Mouse (Mus musculus): ENCODE measurements around the gene Lair1. TPM values are rescaled to one million over a fixed set of nuclear protein-coding genes. Genes with fewer than 3 reads are reported as not detected.

The Lair1 gene
- polyA plus RNA-seq, 1 experiment from 2014 or later, result 2.6 TPM

GRCm38 (mm10) chr7:4087238-4087895 lies 24.4 kb upstream of the Lair1 start:
- Histone ChIP-seq H3K4me3 (ENCODE audit: low read depth, low read length) (no peak overlapping the region), H3K36me3 (ENCODE audit: control insufficient read depth, insufficient read depth, low read length) (no peaks in the 10 kb centered on the region), H3K27ac (ENCODE audit: low read depth, low read length) (no peak overlapping the region), H3K27me3 (ENCODE audit: control insufficient read depth, insufficient read depth, low read length) (no peaks in the 10 kb centered on the region), H3K4me2 (ENCODE audit: low read depth, low read length) (no peak overlapping the region), H3K4me1 (ENCODE audit: control insufficient read depth, insufficient read depth, low read length) (no peaks in the 10 kb centered on the region), H3K9ac (replicated peaks; ENCODE audit: low read depth, low read length) (no peak overlapping the region), H3K9me3 (ENCODE audit: control insufficient read depth, low read length) (no peaks in the 10 kb centered on the region)
- 83% methylated on average over 4 of the region's 4 CpGs for WGBS
- no peak for ATAC-seq (ENCODE audit: low read depth)

- no peaks in the 10 kb centered on the region for H3K4me1 ChIP-seq (ENCODE audit: control insufficient read depth, insufficient read depth, low read length)
- no peak overlapping the region for H3K9ac ChIP-seq (replicated peaks; ENCODE audit: low read depth, low read length)
- H3K9me3 ChIP-seq (ENCODE audit: control insufficient read depth, low read length), result no peaks in the 10 kb centered on the region
- H3K4me2 ChIP-seq (ENCODE audit: low read depth, low read length), result no peak overlapping the region
- H3K4me3 ChIP-seq (ENCODE audit: low read depth, low read length), result no peak overlapping the region
- no peak for ATAC-seq (ENCODE audit: low read depth)
- H3K27me3 ChIP-seq (ENCODE audit: control insufficient read depth, insufficient read depth, low read length), result no peaks in the 10 kb centered on the region
- no peaks in the 10 kb centered on the region for H3K36me3 ChIP-seq (ENCODE audit: control insufficient read depth, insufficient read depth, low read length)
- no peak overlapping the region for H3K27ac ChIP-seq (ENCODE audit: low read depth, low read length)
Measured at GRCm38 (mm10) chr7:4085562-4085961, 22.6 kb upstream of the Lair1 start.

GRCm38 (mm10) chr7:4084161-4084560 lies 21.2 kb upstream of the Lair1 start:
- Histone ChIP-seq H3K27ac (ENCODE audit: low read depth, low read length) (no peak overlapping the region), H3K9me3 (ENCODE audit: control insufficient read depth, low read length) (no peaks in the 10 kb centered on the region), H3K27me3 (ENCODE audit: control insufficient read depth, insufficient read depth, low read length) (no peaks in the 10 kb centered on the region), H3K9ac (replicated peaks; ENCODE audit: low read depth, low read length) (no peak overlapping the region), H3K4me3 (ENCODE audit: low read depth, low read length) (no peak overlapping the region), H3K36me3 (ENCODE audit: control insufficient read depth, insufficient read depth, low read length) (no peaks in the 10 kb centered on the region), H3K4me1 (ENCODE audit: control insufficient read depth, insufficient read depth, low read length) (no peaks in the 10 kb centered on the region), H3K4me2 (ENCODE audit: low read depth, low read length) (no peak overlapping the region)
- no peak for ATAC-seq (ENCODE audit: low read depth)
- WGBS, result 85% methylated on average over 6 of the region's 6 CpGs

DNA sequence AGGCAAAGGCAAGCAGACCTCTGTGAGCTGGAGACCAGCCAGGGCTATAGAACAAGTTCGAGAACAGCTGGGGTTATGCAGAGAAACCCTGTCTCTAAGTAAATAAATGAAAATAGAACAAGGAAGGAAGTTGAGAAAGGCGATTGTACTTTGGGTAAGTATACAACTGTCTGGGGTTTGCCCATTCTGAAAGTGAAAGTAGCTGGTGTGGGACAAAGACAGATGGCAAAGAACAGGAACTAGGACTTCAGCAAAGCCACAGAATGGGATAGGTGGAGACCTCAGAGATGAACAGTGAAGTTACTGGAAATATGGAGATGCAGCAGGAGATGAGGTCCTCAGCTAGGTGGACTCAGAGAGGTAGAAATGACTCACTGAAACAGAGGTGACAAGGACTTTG lies 19.8 kb upstream of the Lair1 start:
- Histone ChIP-seq H3K9ac (replicated peaks; ENCODE audit: low read depth, low read length) (no peak overlapping the region), H3K4me2 (ENCODE audit: low read depth, low read length) (no peak overlapping the region), H3K9me3 (ENCODE audit: control insufficient read depth, low read length) (no peaks in the 10 kb centered on the region), H3K4me3 (ENCODE audit: low read depth, low read length) (no peak overlapping the region), H3K36me3 (ENCODE audit: control insufficient read depth, insufficient read depth, low read length) (no peaks in the 10 kb centered on the region), H3K4me1 (ENCODE audit: control insufficient read depth, insufficient read depth, low read length) (no peaks in the 10 kb centered on the region), H3K27ac (ENCODE audit: low read depth, low read length) (no peak overlapping the region), H3K27me3 (ENCODE audit: control insufficient read depth, insufficient read depth, low read length) (no peaks in the 10 kb centered on the region)
- no peak for ATAC-seq (ENCODE audit: low read depth)
- 71% methylated on average over 2 of the region's 2 CpGs for WGBS

DNA sequence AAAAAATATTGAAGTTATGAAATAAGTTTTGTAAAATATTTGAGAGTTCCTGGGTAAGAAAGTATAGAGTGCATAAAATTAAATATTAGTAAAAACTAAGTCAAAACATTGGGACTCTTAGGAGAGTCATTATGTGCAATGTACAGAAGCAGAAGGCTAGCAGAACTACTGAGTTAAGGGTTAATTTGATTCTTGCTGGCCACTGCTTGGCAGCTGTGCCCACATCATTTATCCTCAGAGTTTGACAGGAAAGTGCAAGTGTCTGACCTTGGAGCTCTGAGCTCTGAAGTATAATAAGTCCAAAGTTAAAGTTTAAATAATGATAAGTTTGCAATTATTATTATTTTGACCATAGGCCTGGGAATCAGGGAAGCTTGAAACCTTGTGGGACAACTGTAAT lies 18.7 kb upstream of the Lair1 start:
- no peak overlapping the region for H3K27ac ChIP-seq (ENCODE audit: low read depth, low read length)
- no peak for ATAC-seq (ENCODE audit: low read depth)
- H3K4me1 ChIP-seq (ENCODE audit: control insufficient read depth, insufficient read depth, low read length), result no peaks in the 10 kb centered on the region
- no peak overlapping the region for H3K4me2 ChIP-seq (ENCODE audit: low read depth, low read length)
- H3K27me3 ChIP-seq (ENCODE audit: control insufficient read depth, insufficient read depth, low read length), result no peaks in the 10 kb centered on the region
- H3K9me3 ChIP-seq (ENCODE audit: control insufficient read depth, low read length), result no peaks in the 10 kb centered on the region
- H3K4me3 ChIP-seq (ENCODE audit: low read depth, low read length), result no peak overlapping the region
- no peaks in the 10 kb centered on the region for H3K36me3 ChIP-seq (ENCODE audit: control insufficient read depth, insufficient read depth, low read length)
- no peak overlapping the region for H3K9ac ChIP-seq (replicated peaks; ENCODE audit: low read depth, low read length)

DNA sequence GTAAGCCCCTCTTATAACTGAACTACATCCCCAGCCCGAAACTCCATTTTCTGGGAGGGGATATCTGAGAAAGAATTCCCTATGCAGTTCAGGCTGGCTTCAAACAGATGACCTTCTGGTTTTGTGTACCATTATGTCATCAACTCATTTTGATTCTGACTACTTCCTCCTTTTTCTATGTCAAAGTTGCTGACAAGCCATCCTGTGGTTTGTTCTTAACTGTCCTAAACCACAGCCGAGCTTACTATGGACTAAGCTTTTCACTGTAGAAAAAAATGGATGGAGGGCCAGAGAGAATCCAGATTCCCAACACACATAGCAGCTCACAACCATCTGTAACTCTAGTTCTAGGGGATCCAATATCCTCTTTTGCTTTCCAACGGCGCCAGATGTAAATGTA lies 17.5 kb upstream of the Lair1 start:
- no peaks in the 10 kb centered on the region for H3K27me3 ChIP-seq (ENCODE audit: control insufficient read depth, insufficient read depth, low read length)
- WGBS, result 92% methylated on average over 4 of the region's 4 CpGs
- H3K4me2 ChIP-seq (ENCODE audit: low read depth, low read length), result no peak overlapping the region
- no peaks in the 10 kb centered on the region for H3K4me1 ChIP-seq (ENCODE audit: control insufficient read depth, insufficient read depth, low read length)
- H3K9ac ChIP-seq (replicated peaks; ENCODE audit: low read depth, low read length), result no peak overlapping the region
- H3K27ac ChIP-seq (ENCODE audit: low read depth, low read length), result no peak overlapping the region
- no peak overlapping the region for H3K4me3 ChIP-seq (ENCODE audit: low read depth, low read length)
- no peak for ATAC-seq (ENCODE audit: low read depth)
- no peaks in the 10 kb centered on the region for H3K9me3 ChIP-seq (ENCODE audit: control insufficient read depth, low read length)
- no peaks in the 10 kb centered on the region for H3K36me3 ChIP-seq (ENCODE audit: control insufficient read depth, insufficient read depth, low read length)

GRCm38 (mm10) chr7:4079511-4079910 lies 16.5 kb upstream of the Lair1 start:
- no peaks in the 10 kb centered on the region for H3K9me3 ChIP-seq (ENCODE audit: control insufficient read depth, low read length)
- 92% methylated on average over 7 of the region's 7 CpGs for WGBS
- no peak for ATAC-seq (ENCODE audit: low read depth)
- no peaks in the 10 kb centered on the region for H3K27me3 ChIP-seq (ENCODE audit: control insufficient read depth, insufficient read depth, low read length)
- H3K4me1 ChIP-seq (ENCODE audit: control insufficient read depth, insufficient read depth, low read length), result no peaks in the 10 kb centered on the region
- no peak overlapping the region for H3K9ac ChIP-seq (replicated peaks; ENCODE audit: low read depth, low read length)
- no peak overlapping the region for H3K4me3 ChIP-seq (ENCODE audit: low read depth, low read length)
- no peak overlapping the region for H3K27ac ChIP-seq (ENCODE audit: low read depth, low read length)
- no peak overlapping the region for H3K4me2 ChIP-seq (ENCODE audit: low read depth, low read length)
- no peaks in the 10 kb centered on the region for H3K36me3 ChIP-seq (ENCODE audit: control insufficient read depth, insufficient read depth, low read length)

- Histone ChIP-seq H3K4me2 (ENCODE audit: low read depth, low read length) (no peak overlapping the region), H3K36me3 (ENCODE audit: control insufficient read depth, insufficient read depth, low read length) (no peaks in the 10 kb centered on the region), H3K9me3 (ENCODE audit: control insufficient read depth, low read length) (no peaks in the 10 kb centered on the region), H3K9ac (replicated peaks; ENCODE audit: low read depth, low read length) (no peak overlapping the region), H3K27me3 (ENCODE audit: control insufficient read depth, insufficient read depth, low read length) (no peaks in the 10 kb centered on the region), H3K4me3 (ENCODE audit: low read depth, low read length) (no peak overlapping the region), H3K4me1 (ENCODE audit: control insufficient read depth, insufficient read depth, low read length) (no peaks in the 10 kb centered on the region), H3K27ac (ENCODE audit: low read depth, low read length) (no peak overlapping the region)
- no peak for ATAC-seq (ENCODE audit: low read depth)
- 90% methylated on average over 3 of the region's 3 CpGs for WGBS
Measured at GRCm38 (mm10) chr7:4073144-4073543, 10.1 kb upstream of the Lair1 start.

- no peak for ATAC-seq (ENCODE audit: low read depth)
- Histone ChIP-seq H3K4me3 (ENCODE audit: low read depth, low read length) (no peak overlapping the region), H3K36me3 (ENCODE audit: control insufficient read depth, insufficient read depth, low read length) (no peaks in the 10 kb centered on the region), H3K9ac (replicated peaks; ENCODE audit: low read depth, low read length) (no peak overlapping the region), H3K9me3 (ENCODE audit: control insufficient read depth, low read length) (no peaks in the 10 kb centered on the region), H3K27me3 (ENCODE audit: control insufficient read depth, insufficient read depth, low read length) (no peaks in the 10 kb centered on the region), H3K4me1 (ENCODE audit: control insufficient read depth, insufficient read depth, low read length) (no peaks in the 10 kb centered on the region), H3K27ac (ENCODE audit: low read depth, low read length) (no peak overlapping the region), H3K4me2 (ENCODE audit: low read depth, low read length) (no peak overlapping the region)
- 91% methylated on average over 6 of the region's 6 CpGs for WGBS
Measured at GRCm38 (mm10) chr7:4071066-4071465, 8.1 kb upstream of the Lair1 start.
